Mouse (Mus musculus) kidney, postnatal 0 days (tissue): ENCODE data around the gene Gpatch2. TPM values are rescaled to one million over a fixed set of nuclear protein-coding genes. Genes with fewer than 3 reads are reported as not detected.
A peak's percentile ranks its signal among the peaks of the same experiment; 100 is the strongest.

ENCODE experiments used
- ATAC-seq: fragments of 200-750 bp; cut with Nextera tagmentation; replicated peaks from 2 replicates; pipeline ENCODE4 v1.8.0; 2017; ENCODE audit warnings: low read depth, moderate number of reproducible peaks, moderate TSS enrichment, moderate library complexity; ENCODE audit not compliant: low FRiP score
- DNase-seq: peaks from one replicate; pipeline ENCODE4 v3.0.0-alpha.2; 2016; ENCODE audit warnings: low spot score
- H3K27ac ChIP-seq: fragments of 300-500 bp; sonication (generic); 2 replicates; pipeline ENCODE4 v1.5.1; 2014; ENCODE audit warnings: mild to moderate bottlenecking
- H3K27me3 ChIP-seq: fragments of 300-500 bp; sonication (generic); 2 replicates; pipeline ENCODE4 v1.6.1; 2014; ENCODE audit warnings: low read length, mixed read lengths; ENCODE audit not compliant: insufficient read depth
- H3K36me3 ChIP-seq: fragments of 300-500 bp; sonication (generic); 2 replicates; pipeline ENCODE4 v1.6.1; 2014; ENCODE audit warnings: low read length, mixed read lengths; ENCODE audit not compliant: insufficient read depth
- H3K4me1 ChIP-seq: fragments of 300-500 bp; sonication (generic); replicated peaks from 2 replicates; pipeline ENCODE4 v1.6.1; 2014; ENCODE audit warnings: antibody characterized with exemption, low read length, mixed read lengths; ENCODE audit not compliant: insufficient read depth
- H3K4me2 ChIP-seq: fragments of 300-500 bp; sonication (generic); 2 replicates; pipeline ENCODE4 v1.6.1; 2014; ENCODE audit warnings: mild to moderate bottlenecking, low read length, moderate library complexity, mixed read lengths
- H3K4me3 ChIP-seq: fragments of 300-500 bp; sonication (generic); replicated peaks from 2 replicates; pipeline ENCODE4 v1.5.1; 2014; ENCODE audit warnings: low read depth, low read length
- H3K9ac ChIP-seq: fragments of 300-500 bp; sonication (generic); 2 replicates; pipeline ENCODE4 v1.6.1; 2014; ENCODE audit warnings: low read depth, low read length
- H3K9me3 ChIP-seq: fragments of 300-500 bp; sonication (generic); replicated peaks from 2 replicates; pipeline ENCODE4 v1.6.1; 2016; ENCODE audit warnings: low read length, inconsistent platforms, mixed read lengths
- CTCF ChIP-seq: IDR thresholded peaks from 2 replicates; pipeline ENCODE4 v1.5.1; 2016; ENCODE audit warnings: antibody characterized with exemption, low read depth, mild to moderate bottlenecking, moderate library complexity
- WGBS: fragments of 180-500 bp; shearing (Covaris S2); extraction: QIAGEN DNeasy Blood & Tissue Kit; methylation state at CpG from one replicate; pipeline ENCODE4 v1.1.7; 2014; 5-methylcytosine and 5-hydroxymethylcytosine counted together
- polyA plus RNA-seq: library from polyadenylated mRNA; unstranded; fragments of >200 nt; fragmentation: Nextera tagmentation; extraction: Ambion mirVana; gene quantifications from 2 replicates; pipeline ENCODE4 v1.2.1, GENCODE M21; 2015

Gpatch2 gene
- polyA plus RNA-seq, 1 experiment from 2014 or later: 11.8 TPM

- Histone ChIP-seq H3K27me3 (no peaks in the 10 kb centered on the region), H3K9me3 (no peaks in the 10 kb centered on the region), H3K4me2 (no peak overlapping the region), H3K4me3 (no peak overlapping the region), H3K4me1 (no peaks in the 10 kb centered on the region), H3K9ac (no peak overlapping the region), H3K36me3 (no peaks in the 10 kb centered on the region), H3K27ac (no peak overlapping the region)
- TF ChIP-seq CTCF: no peak
- no peak for ATAC-seq
- 91% methylated on average over 5 of the region's 5 CpGs for WGBS
- no peak for DNase-seq
These were observed 147.2 kb downstream of the Gpatch2 start for GRCm38 (mm10) chr1:187362536-187362935.

- Histone ChIP-seq H3K4me3 (no peak overlapping the region), H3K27ac (no peak overlapping the region), H3K9ac (no peak overlapping the region), H3K27me3 (no peaks in the 10 kb centered on the region), H3K4me2 (no peak overlapping the region), H3K9me3 (no peaks in the 10 kb centered on the region), H3K4me1 (no peaks in the 10 kb centered on the region), H3K36me3 (no peaks in the 10 kb centered on the region)
- 76% methylated on average over 3 of the region's 3 CpGs for WGBS
- TF ChIP-seq CTCF: no peak
- ATAC-seq: no peak; the same call in 1 of the 2 replicates
- DNase-seq: no peak
These were observed 150.1 kb downstream of the Gpatch2 start for GRCm38 (mm10) chr1:187365424-187365823.

- no peak overlapping the region for H3K4me2 ChIP-seq
- ATAC-seq: no peak
These were observed 151.5 kb downstream of the Gpatch2 start for GRCm38 (mm10) chr1:187366806-187367205.

GRCm38 (mm10) chr1:187369049-187369448, 153.7 kb downstream of the Gpatch2 start:
- H3K4me2 ChIP-seq: no peak overlapping the region
- DNase-seq (no peak), ATAC-seq (no peak)
- no peaks in the 10 kb centered on the region for H3K27me3 ChIP-seq
- H3K9me3 ChIP-seq: no peaks in the 10 kb centered on the region
- H3K36me3 ChIP-seq: no peaks in the 10 kb centered on the region
- 70% methylated on average over 2 of the region's 2 CpGs for WGBS
- no peak overlapping the region for H3K9ac ChIP-seq
- no peak overlapping the region for H3K4me3 ChIP-seq
- no peaks in the 10 kb centered on the region for H3K4me1 ChIP-seq
- TF ChIP-seq CTCF: no peak
- H3K27ac ChIP-seq: no peak overlapping the region

More at GRCm38 (mm10) chr1:187366806-187367205, 151.5 kb downstream of the Gpatch2 start:
- no peak overlapping the region for H3K4me3 ChIP-seq
- no peak overlapping the region for H3K27ac ChIP-seq
- no peaks in the 10 kb centered on the region for H3K9me3 ChIP-seq
- 53% methylated on average over 2 of the region's 2 CpGs for WGBS
- peak; percentile 57 for TF ChIP-seq CTCF
- H3K27me3 ChIP-seq: no peaks in the 10 kb centered on the region
- H3K4me1 ChIP-seq: no peaks in the 10 kb centered on the region
- no peak overlapping the region for H3K9ac ChIP-seq
- DNase-seq: no peak
- H3K36me3 ChIP-seq: no peaks in the 10 kb centered on the region

- no peak for DNase-seq
- Histone ChIP-seq H3K27ac (no peak overlapping the region), H3K9me3 (no peaks in the 10 kb centered on the region), H3K4me2 (no peak overlapping the region), H3K9ac (no peak overlapping the region), H3K36me3 (no peaks in the 10 kb centered on the region), H3K27me3 (no peaks in the 10 kb centered on the region), H3K4me1 (no peaks in the 10 kb centered on the region; the same call in 1 of the 2 replicates), H3K4me3 (no peak overlapping the region)
- WGBS: 87% methylated on average over 6 of the region's 6 CpGs
- no peak for TF ChIP-seq CTCF
- no peak for ATAC-seq
These were observed 158.2 kb downstream of the Gpatch2 start for GRCm38 (mm10) chr1:187373506-187373905.

GRCm38 (mm10) chr1:187374418-187374817, 159.1 kb downstream of the Gpatch2 start:
- H3K4me1 ChIP-seq: no peaks in the 10 kb centered on the region; the same call in 1 of the 2 replicates
- H3K4me3 ChIP-seq: no peak overlapping the region
- H3K9ac ChIP-seq: no peak overlapping the region
- H3K27me3 ChIP-seq: no peaks in the 10 kb centered on the region
- no peak overlapping the region for H3K27ac ChIP-seq
- H3K36me3 ChIP-seq: no peaks in the 10 kb centered on the region
- ATAC-seq (no peak), DNase-seq (no peak)
- no peaks in the 10 kb centered on the region for H3K9me3 ChIP-seq
- WGBS: 95% methylated on average over 4 of the region's 4 CpGs
- no peak overlapping the region for H3K4me2 ChIP-seq
- TF ChIP-seq CTCF: no peak
